Mouse (Mus musculus): ENCODE measurements around the gene Prorsd1.

GRCm38 (mm10) chr11:29493135-29493534 is 21.7 kb downstream of the Prorsd1 start:
- TF ChIP-seq POLR2A (IDR thresholded peaks at IDR 0.05; ENCODE audit: control insufficient read depth, extremely low read depth, insufficient read depth, low read length, poor library complexity) (no peak), CTCF (IDR thresholded peaks at IDR 0.05; ENCODE audit: borderline replicate concordance, control insufficient read depth, extremely low read depth, insufficient read depth, low read length, poor library complexity) (no peak)
